Mouse (Mus musculus) embryonic facial prominence, embryonic 13.5 days (tissue): ENCODE measurements around the gene Spg11. TPM values are rescaled to one million over a fixed set of nuclear protein-coding genes. Genes with fewer than 3 reads are reported as not detected.

Source experiments
- ATAC-seq: fragments of 200-750 bp; cut with Nextera tagmentation; 2 replicates; pipeline ENCODE4 v1.8.0; 2017; ENCODE audit warnings: low read depth; ENCODE audit not compliant: insufficient number of reproducible peaks, insufficient read depth, low FRiP score, low TSS enrichment
- H3K27ac ChIP-seq: fragments of 300-500 bp; sonication (generic); 2 replicates; pipeline ENCODE4 v1.5.1; 2015; ENCODE audit warnings: moderate library complexity, mild to moderate bottlenecking, inconsistent platforms
- H3K27me3 ChIP-seq: fragments of 300-500 bp; sonication (generic); 2 replicates; pipeline ENCODE4 v1.6.1; 2015; ENCODE audit warnings: mild to moderate bottlenecking, inconsistent platforms
- H3K36me3 ChIP-seq: fragments of 300-500 bp; sonication (generic); 2 replicates; pipeline ENCODE4 v1.6.1; 2015; ENCODE audit warnings: mild to moderate bottlenecking, inconsistent platforms
- H3K4me1 ChIP-seq: fragments of 300-500 bp; sonication (generic); 2 replicates; pipeline ENCODE4 v1.6.1; 2015; ENCODE audit warnings: inconsistent platforms
- H3K4me2 ChIP-seq: fragments of 300-500 bp; sonication (generic); 2 replicates; pipeline ENCODE4 v1.6.1; 2015; ENCODE audit warnings: moderate library complexity, mild to moderate bottlenecking, inconsistent platforms
- H3K4me3 ChIP-seq: fragments of 300-500 bp; sonication (generic); 2 replicates; pipeline ENCODE4 v1.5.1; 2015; ENCODE audit warnings: mild to moderate bottlenecking, inconsistent platforms
- H3K9ac ChIP-seq: fragments of 300-500 bp; sonication (generic); 2 replicates; pipeline ENCODE4 v1.6.1; 2015; ENCODE audit warnings: mild to moderate bottlenecking, inconsistent platforms
- H3K9me3 ChIP-seq: fragments of 300-500 bp; sonication (generic); 2 replicates; pipeline ENCODE4 v1.6.1; 2016; ENCODE audit warnings: inconsistent platforms
- WGBS: fragments of 180-500 bp; shearing (Covaris S2); methylation state at CpG from one replicate; pipeline ENCODE4 v1.1.7; 2015; ENCODE audit warnings: mixed read lengths; 5-methylcytosine and 5-hydroxymethylcytosine counted together
- polyA plus RNA-seq: library from polyadenylated mRNA; unstranded; fragments of >200 nt; fragmentation: Nextera tagmentation; extraction: Ambion mirVana; gene quantifications from 2 replicates; pipeline ENCODE4 v1.2.1, GENCODE M21; 2015

The Spg11 gene
- polyA plus RNA-seq, 1 experiment from 2014 or later = 9.1 TPM

GRCm38 (mm10) chr2:122154479-122154878 is 36.3 kb upstream of the Spg11 start:
- H3K4me2 ChIP-seq = no peak overlapping the region
- no peaks in the 10 kb centered on the region for H3K9me3 ChIP-seq
- no peak overlapping the region for H3K9ac ChIP-seq
- H3K4me3 ChIP-seq = no peak overlapping the region
- WGBS = 90% methylated on average over 2 of the region's 2 CpGs
- peaks cover 15% of the 10 kb centered on the region for H3K4me1 ChIP-seq
- no peaks in the 10 kb centered on the region for H3K27me3 ChIP-seq
- ATAC-seq = no peak
- no peak overlapping the region for H3K27ac ChIP-seq
- H3K36me3 ChIP-seq = peaks cover 28% of the 10 kb centered on the region

DNA sequence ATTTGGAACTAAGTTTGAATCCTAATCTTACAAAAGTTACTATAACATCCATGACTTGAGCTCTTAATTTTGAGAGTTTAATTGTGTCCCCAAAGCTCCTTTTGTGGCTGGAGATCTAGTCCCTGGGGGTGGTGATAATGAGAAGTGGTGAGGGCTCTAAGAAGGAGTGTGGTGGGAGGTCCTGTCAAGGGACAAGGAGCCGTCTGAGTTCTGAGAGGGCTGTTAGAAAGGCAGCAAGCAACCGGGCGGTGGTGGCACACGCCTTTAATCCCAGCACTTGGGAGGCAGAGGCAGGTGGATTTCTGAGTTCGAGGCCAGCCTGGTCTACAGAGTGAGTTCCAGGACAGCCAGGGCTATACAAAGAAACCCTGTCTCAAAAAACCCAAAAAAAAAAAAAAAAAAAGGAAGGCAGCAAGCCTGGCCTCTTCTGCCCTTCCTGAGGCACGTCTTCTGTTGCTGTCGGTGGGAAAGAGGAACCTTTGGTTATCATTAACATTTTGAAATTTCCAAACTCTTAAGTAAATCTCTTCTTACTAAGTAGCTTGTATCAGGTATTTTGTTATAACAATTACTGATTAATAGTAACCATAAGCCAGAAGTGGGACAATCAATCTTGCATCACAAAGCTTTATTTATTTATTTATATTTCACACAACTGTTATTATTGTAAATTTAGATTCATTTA is 35.6 kb upstream of the Spg11 start:
- Histone ChIP-seq H3K4me3 (no peak overlapping the region), H3K9ac (no peak overlapping the region), H3K9me3 (no peaks in the 10 kb centered on the region), H3K27me3 (no peaks in the 10 kb centered on the region), H3K27ac (no peak overlapping the region), H3K4me2 (no peak overlapping the region), H3K4me1 (peaks cover 16% of the 10 kb centered on the region), H3K36me3 (peaks cover 28% of the 10 kb centered on the region)
- 83% methylated on average over 7 of the region's 7 CpGs for WGBS
- ATAC-seq = no peak

DNA sequence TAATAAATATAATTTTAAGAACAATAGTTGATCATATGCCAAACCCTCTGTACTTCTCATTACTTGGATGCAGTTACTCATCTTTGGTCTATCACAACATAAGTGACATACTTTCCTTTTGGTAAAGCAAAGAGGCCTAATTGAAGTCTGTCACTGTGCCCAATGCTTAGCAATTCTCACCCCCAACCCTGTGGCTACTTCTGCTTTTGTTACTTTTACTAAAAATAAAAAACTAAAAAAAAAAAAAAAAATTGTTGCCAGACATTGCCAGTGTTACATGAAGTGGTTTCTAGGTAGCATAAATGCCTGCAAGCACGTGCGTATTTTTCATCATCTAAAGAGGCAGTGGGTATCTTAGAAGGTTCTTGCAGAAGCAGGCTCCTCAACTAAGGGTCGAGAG is 34.7 kb upstream of the Spg11 start:
- WGBS = 85% methylated on average over 3 of the region's 3 CpGs
- peaks cover 16% of the 10 kb centered on the region for H3K4me1 ChIP-seq
- H3K36me3 ChIP-seq = peaks cover 28% of the 10 kb centered on the region

GRCm38 (mm10) chr2:122151221-122151620 is 33.0 kb upstream of the Spg11 start:
- peaks cover 19% of the 10 kb centered on the region for H3K4me1 ChIP-seq
- WGBS = 94% methylated on average over 1 of the region's 1 CpGs
- no peak overlapping the region for H3K9ac ChIP-seq
- H3K4me2 ChIP-seq = no peak overlapping the region
- no peak overlapping the region for H3K27ac ChIP-seq
- no peaks in the 10 kb centered on the region for H3K9me3 ChIP-seq
- no peaks in the 10 kb centered on the region for H3K27me3 ChIP-seq
- no peak for ATAC-seq
- H3K4me3 ChIP-seq = no peak overlapping the region
- peaks cover 28% of the 10 kb centered on the region for H3K36me3 ChIP-seq

More for the DNA sequence above, 34.7 kb upstream of the Spg11 start:
- no peak overlapping the region for H3K27ac ChIP-seq
- no peaks in the 10 kb centered on the region for H3K27me3 ChIP-seq
- H3K9me3 ChIP-seq = no peaks in the 10 kb centered on the region
- H3K9ac ChIP-seq = no peak overlapping the region
- no peak overlapping the region for H3K4me3 ChIP-seq
- ATAC-seq = no peak
- H3K4me2 ChIP-seq = no peak overlapping the region

DNA sequence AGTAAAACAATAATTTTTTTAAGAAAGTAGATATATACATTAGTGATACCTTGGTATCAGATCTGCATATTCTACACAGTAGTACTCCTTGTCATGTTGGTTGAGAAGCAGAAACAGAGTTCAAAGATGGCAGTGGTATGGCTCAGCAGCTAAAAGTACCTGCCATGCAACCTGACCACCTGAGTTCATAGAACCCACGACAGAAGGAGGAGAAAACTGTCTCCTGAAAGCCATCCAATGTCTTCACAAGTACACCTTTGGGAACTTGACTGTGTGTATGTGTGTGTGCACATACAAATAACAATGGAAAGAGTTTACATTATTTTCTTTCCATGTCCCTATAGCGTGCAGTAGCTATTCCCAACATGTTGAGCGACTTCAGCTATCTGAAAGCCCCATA is 31.5 kb upstream of the Spg11 start:
- H3K9ac ChIP-seq = no peak overlapping the region
- no peak overlapping the region for H3K4me2 ChIP-seq
- H3K9me3 ChIP-seq = no peaks in the 10 kb centered on the region
- no peak overlapping the region for H3K27ac ChIP-seq
- no peaks in the 10 kb centered on the region for H3K27me3 ChIP-seq
- WGBS = 84% methylated on average over 3 of the region's 3 CpGs
- peaks cover 19% of the 10 kb centered on the region for H3K4me1 ChIP-seq
- H3K36me3 ChIP-seq = peaks cover 20% of the 10 kb centered on the region
- no peak for ATAC-seq
- no peak overlapping the region for H3K4me3 ChIP-seq

- Histone ChIP-seq H3K4me3 (peak overlapping the region; percentile 74; the same call in 1 of the 2 replicates), H3K36me3 (peaks cover 17% of the 10 kb centered on the region), H3K4me2 (peak overlapping the region; percentile 61), H3K9me3 (no peaks in the 10 kb centered on the region), H3K27ac (no peak overlapping the region), H3K27me3 (no peaks in the 10 kb centered on the region), H3K9ac (no peak overlapping the region), H3K4me1 (peaks cover 19% of the 10 kb centered on the region)
- no peak for ATAC-seq
- 88% methylated on average over 6 of the region's 6 CpGs for WGBS
Observed at GRCm38 (mm10) chr2:122149316-122149715, 31.1 kb upstream of the Spg11 start.

DNA sequence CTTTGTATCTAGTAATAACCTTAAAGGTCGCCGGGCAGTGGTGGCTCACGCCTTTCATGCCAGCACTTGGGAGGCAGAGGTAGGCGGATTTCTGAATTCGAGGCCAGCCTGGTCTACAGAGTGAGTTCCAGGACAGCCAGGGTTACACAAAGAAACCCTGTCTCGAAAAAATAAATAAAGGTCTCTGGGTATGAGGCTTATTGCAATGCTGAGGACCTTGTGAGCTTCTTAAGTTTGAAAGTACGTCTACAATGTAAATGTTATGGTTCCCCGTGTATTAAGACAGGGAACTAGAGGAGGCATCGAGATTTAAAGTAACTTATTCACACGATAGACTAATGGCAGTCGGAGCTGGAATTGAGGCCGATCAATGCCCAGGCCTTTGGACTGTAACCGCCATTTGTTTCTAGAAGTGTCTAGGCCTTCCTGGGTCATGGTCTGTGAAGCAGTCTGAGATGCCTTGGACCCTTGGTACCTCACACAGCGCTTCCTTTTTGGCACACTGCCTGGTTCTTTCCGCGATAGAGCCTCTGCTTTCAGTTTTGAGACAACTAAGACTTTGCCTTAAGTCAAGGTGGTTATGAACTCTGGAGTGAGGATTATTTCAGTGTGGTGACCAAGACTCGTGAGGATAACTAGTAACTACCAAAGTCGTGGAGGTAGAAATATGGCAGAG is 30.2 kb upstream of the Spg11 start:
- peak overlapping the region; percentile 88; the same call in 1 of the 2 replicates for H3K27ac ChIP-seq
- WGBS = 30% methylated on average over 18 of the region's 18 CpGs
- ATAC-seq = no peak

GRCm38 (mm10) chr2:122147508-122148241 is 29.5 kb upstream of the Spg11 start, which contains the start of gene B2m:
TSS of gene B2m (plus strand) at chr2:122147686.
- 0% methylated on average over 40 of the region's 40 CpGs for WGBS
- Histone ChIP-seq H3K27me3 (no peaks in the 10 kb centered on the region), H3K27ac (peak within 1 kb of the TSS; percentile 88), H3K36me3 (peaks cover 13% of the 10 kb centered on the region; the same call in 1 of the 2 replicates), H3K9me3 (no peaks in the 10 kb centered on the region), H3K4me3 (peak within 1 kb of the TSS; percentile 74), H3K9ac (peak within 1 kb of the TSS; percentile 83), H3K4me1 (peaks cover 19% of the 10 kb centered on the region), H3K4me2 (peak within 1 kb of the TSS; percentile 61)
- peak; percentile 90 for ATAC-seq

More for the DNA sequence above, 30.2 kb upstream of the Spg11 start:
- Histone ChIP-seq H3K4me3 (peak overlapping the region; percentile 74), H3K27me3 (no peaks in the 10 kb centered on the region), H3K4me1 (peaks cover 19% of the 10 kb centered on the region), H3K4me2 (peak overlapping the region; percentile 61), H3K36me3 (peaks cover 16% of the 10 kb centered on the region; the same call in 1 of the 2 replicates), H3K9me3 (no peaks in the 10 kb centered on the region), H3K9ac (peak overlapping the region; percentile 83)

DNA sequence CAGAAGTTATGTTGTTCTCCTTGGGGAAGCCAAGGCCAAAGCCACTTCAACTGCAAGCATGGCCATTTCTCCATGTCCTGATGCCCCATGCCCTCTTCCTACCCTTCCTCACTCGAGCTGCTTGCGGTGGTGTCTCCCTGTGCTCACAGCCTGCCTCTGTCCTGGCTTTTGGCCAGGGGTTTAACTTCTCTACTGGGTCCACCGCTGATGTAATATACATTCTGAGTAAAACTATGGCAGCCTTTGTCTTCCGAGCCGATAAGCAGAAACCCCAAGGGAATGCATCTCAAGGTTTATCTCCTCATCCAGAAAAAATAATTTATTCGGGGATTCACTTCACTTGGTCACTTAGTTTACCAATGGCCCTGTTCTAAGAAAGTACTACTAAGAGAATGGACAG is 28.5 kb upstream of the Spg11 start:
- H3K27ac ChIP-seq = no peak overlapping the region
- peaks cover 19% of the 10 kb centered on the region for H3K4me1 ChIP-seq
- ATAC-seq = no peak
- no peak overlapping the region for H3K4me2 ChIP-seq
- no peaks in the 10 kb centered on the region for H3K9me3 ChIP-seq
- H3K36me3 ChIP-seq = peaks cover 9% of the 10 kb centered on the region; the same call in 1 of the 2 replicates
- 0 out of 2 replicates have a peak overlapping the region, but pooled peaks have one; percentile 37 for H3K9ac ChIP-seq
- H3K4me3 ChIP-seq = no peak overlapping the region
- H3K27me3 ChIP-seq = no peaks in the 10 kb centered on the region
- WGBS = 78% methylated on average over 6 of the region's 6 CpGs

GRCm38 (mm10) chr2:122145756-122146155 is 27.6 kb upstream of the Spg11 start:
- WGBS = 70% methylated on average over 4 of the region's 4 CpGs
- no peak overlapping the region for H3K4me3 ChIP-seq
- ATAC-seq = no peak
- H3K4me1 ChIP-seq = peaks cover 19% of the 10 kb centered on the region
- H3K4me2 ChIP-seq = no peak overlapping the region
- H3K9me3 ChIP-seq = no peaks in the 10 kb centered on the region
- H3K36me3 ChIP-seq = no peaks in the 10 kb centered on the region
- no peak overlapping the region for H3K9ac ChIP-seq
- H3K27me3 ChIP-seq = no peaks in the 10 kb centered on the region
- H3K27ac ChIP-seq = no peak overlapping the region

DNA sequence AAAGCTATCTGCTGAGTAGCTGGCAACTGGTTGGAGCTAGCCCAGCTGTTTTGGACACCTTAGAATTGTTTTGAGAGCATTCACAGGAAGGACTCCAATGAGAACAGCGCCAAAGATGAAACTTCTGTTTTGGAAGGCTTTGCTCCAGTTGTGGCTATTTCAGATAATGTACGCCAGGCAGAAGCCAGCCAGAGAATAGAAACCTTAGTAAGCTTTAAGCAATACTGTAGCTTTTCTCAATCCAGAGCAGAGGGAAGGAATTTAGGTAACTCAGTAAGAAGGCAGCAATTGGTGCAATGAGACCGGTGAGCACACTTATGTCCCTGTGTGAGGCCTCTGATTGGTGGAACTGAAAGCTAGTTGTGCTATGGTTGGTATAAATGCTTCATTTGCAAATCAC is 24.9 kb upstream of the Spg11 start:
- H3K27ac ChIP-seq = no peak overlapping the region
- no peaks in the 10 kb centered on the region for H3K27me3 ChIP-seq
- no peaks in the 10 kb centered on the region for H3K36me3 ChIP-seq
- 87% methylated on average over 3 of the region's 3 CpGs for WGBS
- H3K9me3 ChIP-seq = no peaks in the 10 kb centered on the region
- ATAC-seq = no peak
- no peak overlapping the region for H3K4me3 ChIP-seq
- H3K9ac ChIP-seq = no peak overlapping the region
- no peak overlapping the region for H3K4me2 ChIP-seq
- peaks cover 3% of the 10 kb centered on the region for H3K4me1 ChIP-seq
